Mouse (Mus musculus) embryonic facial prominence, embryonic 11.5 days (tissue): ENCODE results near the gene L3mbtl4. TPM values are rescaled to one million over a fixed set of nuclear protein-coding genes. Genes with fewer than 3 reads are reported as not detected.
"Not testable (repeated sequence)": the region's sequence is repeated elsewhere in the genome, so short reads cannot be mapped to it uniquely, and the experiment has no call there.

Experiments used
- ATAC-seq: fragments of 200-750 bp; cut with Nextera tagmentation; replicated peaks from 2 replicates; pipeline ENCODE4 v1.8.0; 2017; ENCODE audit warnings: low read depth; ENCODE audit not compliant: insufficient number of reproducible peaks, low FRiP score, low TSS enrichment
- DNase-seq: peaks from one replicate; pipeline ENCODE4 v3.0.0-alpha.2; 2015; ENCODE audit warnings: low spot score
- H3K27ac ChIP-seq: fragments of 300-500 bp; sonication (generic); replicated peaks from 2 replicates; pipeline ENCODE4 v1.5.1; 2014; ENCODE audit warnings: mild to moderate bottlenecking, low read depth, low read length, control low read depth
- H3K27me3 ChIP-seq: fragments of 300-500 bp; sonication (generic); 2 replicates; pipeline ENCODE4 v1.6.1; 2014; ENCODE audit warnings: mild to moderate bottlenecking, low read length, moderate library complexity, mixed read lengths; ENCODE audit not compliant: control insufficient read depth, insufficient read depth
- H3K36me3 ChIP-seq: fragments of 300-500 bp; sonication (generic); replicated peaks from 2 replicates; pipeline ENCODE4 v1.6.1; 2014; ENCODE audit warnings: low read depth, mild to moderate bottlenecking, low read length, moderate library complexity, mixed read lengths; ENCODE audit not compliant: control insufficient read depth, insufficient read depth
- H3K4me1 ChIP-seq: fragments of 300-500 bp; sonication (generic); 2 replicates; pipeline ENCODE4 v1.6.1; 2014; ENCODE audit warnings: low read length, mixed read lengths; ENCODE audit not compliant: control insufficient read depth, insufficient read depth
- H3K4me2 ChIP-seq: fragments of 300-500 bp; sonication (generic); 2 replicates; pipeline ENCODE4 v1.6.1; 2014; ENCODE audit warnings: low read depth, mild to moderate bottlenecking, control low read depth, low read length, moderate library complexity
- H3K4me3 ChIP-seq: fragments of 300-500 bp; sonication (generic); 2 replicates; pipeline ENCODE4 v1.5.1; 2014; ENCODE audit warnings: low read depth, low read length, control low read depth
- H3K9ac ChIP-seq: fragments of 300-500 bp; sonication (generic); replicated peaks from 2 replicates; pipeline ENCODE4 v1.6.1; 2014; ENCODE audit warnings: mild to moderate bottlenecking, control low read depth, low read length
- H3K9me3 ChIP-seq: fragments of 300-500 bp; sonication (generic); replicated peaks from 2 replicates; pipeline ENCODE4 v1.6.1; 2016; ENCODE audit warnings: mild to moderate bottlenecking, low read length, inconsistent platforms, mixed read lengths; ENCODE audit not compliant: control insufficient read depth
- WGBS: fragments of 180-500 bp; shearing (Covaris S2); extraction: QIAGEN DNeasy Blood & Tissue Kit; methylation state at CpG from one replicate; pipeline ENCODE4 v1.1.7; 2014; 5-methylcytosine and 5-hydroxymethylcytosine counted together
- polyA plus RNA-seq: library from polyadenylated mRNA; unstranded; fragments of >200 nt; fragmentation: Nextera tagmentation; extraction: Ambion mirVana; gene quantifications from 2 replicates; pipeline ENCODE4 v1.2.1, GENCODE M21; 2014

L3mbtl4 gene
- polyA plus RNA-seq, 1 experiment from 2014 or later: not detected

DNA sequence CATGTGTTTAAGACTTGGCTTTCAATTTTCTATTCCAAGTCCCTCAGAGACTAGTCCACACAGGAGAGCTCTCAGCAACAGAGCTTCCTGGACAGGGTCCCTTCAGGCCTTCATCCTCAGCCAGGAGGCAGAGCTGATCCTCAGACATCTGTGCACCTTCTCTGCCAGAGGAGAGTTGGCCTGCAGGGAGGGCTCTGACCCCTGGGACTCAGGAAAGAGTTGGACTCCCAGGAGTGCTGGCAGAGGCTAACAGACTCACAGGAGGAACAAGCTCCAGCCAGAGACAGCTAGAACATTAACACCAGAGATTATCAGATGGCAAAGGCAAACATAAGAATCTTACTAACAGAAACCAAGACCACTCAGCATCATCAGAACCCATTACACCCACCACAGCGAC, 133.5 kb downstream of the L3mbtl4 start:
- ATAC-seq, H3K9ac ChIP-seq, H3K27me3 ChIP-seq, H3K9me3 ChIP-seq, H3K36me3 ChIP-seq, H3K4me3 ChIP-seq, H3K4me2 ChIP-seq, H3K27ac ChIP-seq, DNase-seq, H3K4me1 ChIP-seq: not testable (repeated sequence)
- 71% methylated on average over 1 of the region's 1 CpGs for WGBS

DNA sequence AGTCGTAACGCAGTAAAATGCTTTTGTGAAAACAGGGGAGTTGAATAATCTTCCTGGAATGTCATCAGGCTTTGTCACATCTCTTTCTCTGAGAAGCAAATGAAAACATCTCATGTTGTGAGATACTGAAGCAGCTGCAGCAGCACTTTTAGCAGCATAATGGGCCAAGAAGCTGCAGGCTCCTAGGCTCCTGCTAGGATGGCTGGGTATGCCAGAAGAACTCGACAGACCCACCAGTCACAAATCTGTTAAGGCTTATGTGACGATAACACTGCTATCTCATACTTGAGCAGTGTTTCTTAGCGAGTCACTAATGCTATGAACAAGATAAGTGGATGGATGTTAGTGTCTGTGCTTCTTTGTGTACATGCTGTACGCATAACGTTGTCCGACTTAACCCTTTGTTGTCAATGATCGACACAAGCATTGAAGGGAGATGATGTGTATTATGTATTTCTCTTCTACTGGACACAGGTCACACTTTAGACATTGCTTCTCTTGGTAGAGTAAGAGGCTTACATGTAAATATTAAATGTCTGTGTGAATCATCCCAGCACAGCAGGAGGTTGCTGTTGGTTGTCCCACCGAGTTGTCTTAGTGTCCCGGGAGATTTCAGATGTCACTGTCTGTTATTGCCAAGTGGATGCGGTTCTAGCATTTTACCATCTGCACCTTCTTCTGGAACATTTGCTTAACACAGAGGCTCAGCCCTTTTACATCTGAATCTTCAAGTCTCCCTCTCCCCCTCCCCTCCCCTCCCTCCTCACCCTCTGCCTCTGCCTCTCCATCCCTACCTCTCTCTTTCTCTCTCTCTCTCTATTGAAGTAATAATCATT, 149.3 kb downstream of the L3mbtl4 start:
- WGBS: 74% methylated on average over 12 of the region's 12 CpGs
- Histone ChIP-seq H3K27me3 (no peaks in the 10 kb centered on the region), H3K4me3 (no peak overlapping the region), H3K9me3 (no peaks in the 10 kb centered on the region), H3K4me1 (no peaks in the 10 kb centered on the region), H3K4me2 (no peak overlapping the region), H3K36me3 (no peaks in the 10 kb centered on the region), H3K27ac (no peak overlapping the region), H3K9ac (no peak overlapping the region)
- DNase-seq (no peak), ATAC-seq (no peak)

DNA sequence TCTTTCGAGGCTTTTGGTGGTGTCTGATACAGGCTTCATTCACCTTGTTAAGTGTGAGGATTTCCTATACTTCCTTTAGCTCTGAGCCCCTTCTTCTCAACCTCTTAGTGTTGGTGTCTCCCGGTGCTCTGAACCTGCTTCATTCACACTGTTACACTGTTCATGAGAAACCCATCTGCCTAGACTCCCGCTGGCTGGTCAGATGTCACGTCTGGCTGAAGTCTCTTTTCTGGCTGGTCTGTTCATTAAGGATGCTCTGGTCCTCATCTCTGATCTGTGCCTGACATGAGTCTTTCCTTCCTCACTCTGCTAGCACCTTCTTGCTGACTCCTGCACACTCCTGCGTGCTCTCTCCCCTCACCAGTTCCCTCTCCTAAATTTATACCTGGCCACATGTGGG, 160.0 kb downstream of the L3mbtl4 start:
- H3K9ac ChIP-seq: no peak overlapping the region
- no peaks in the 10 kb centered on the region for H3K27me3 ChIP-seq
- no peak for DNase-seq
- H3K4me2 ChIP-seq: no peak overlapping the region
- H3K4me1 ChIP-seq: no peaks in the 10 kb centered on the region
- no peak overlapping the region for H3K4me3 ChIP-seq
- H3K27ac ChIP-seq: no peak overlapping the region
- 66% methylated on average over 5 of the region's 5 CpGs for WGBS
- H3K36me3 ChIP-seq: no peaks in the 10 kb centered on the region
- ATAC-seq: no peak
- no peaks in the 10 kb centered on the region for H3K9me3 ChIP-seq

DNA sequence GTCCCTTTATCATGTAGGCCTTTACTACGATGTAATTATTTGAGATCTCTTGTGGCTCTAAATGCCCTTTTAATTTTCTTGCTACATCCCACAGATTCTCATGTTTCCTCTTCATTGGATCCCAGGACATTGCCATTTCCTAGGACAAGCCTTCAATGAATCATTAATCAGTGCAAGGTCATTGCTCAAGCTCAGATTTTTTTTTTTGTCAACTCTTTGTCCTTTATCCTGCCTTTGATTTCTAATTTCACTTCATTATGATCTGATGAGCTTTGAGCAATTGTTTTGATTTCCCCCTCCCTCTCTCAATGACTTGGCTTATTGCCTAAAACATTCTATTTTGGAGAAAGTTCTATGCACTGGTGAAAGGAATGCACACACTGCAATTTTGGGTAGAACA, 177.3 kb downstream of the L3mbtl4 start:
- ATAC-seq (no peak), DNase-seq (no peak)
- H3K4me1 ChIP-seq: no peaks in the 10 kb centered on the region
- H3K27me3 ChIP-seq: no peaks in the 10 kb centered on the region
- WGBS: 85% methylated on average over 1 of the region's 1 CpGs
- no peak overlapping the region for H3K4me3 ChIP-seq
- no peak overlapping the region for H3K27ac ChIP-seq
- no peaks in the 10 kb centered on the region for H3K36me3 ChIP-seq
- H3K9ac ChIP-seq: no peak overlapping the region
- H3K4me2 ChIP-seq: no peak overlapping the region
- no peaks in the 10 kb centered on the region for H3K9me3 ChIP-seq

DNA sequence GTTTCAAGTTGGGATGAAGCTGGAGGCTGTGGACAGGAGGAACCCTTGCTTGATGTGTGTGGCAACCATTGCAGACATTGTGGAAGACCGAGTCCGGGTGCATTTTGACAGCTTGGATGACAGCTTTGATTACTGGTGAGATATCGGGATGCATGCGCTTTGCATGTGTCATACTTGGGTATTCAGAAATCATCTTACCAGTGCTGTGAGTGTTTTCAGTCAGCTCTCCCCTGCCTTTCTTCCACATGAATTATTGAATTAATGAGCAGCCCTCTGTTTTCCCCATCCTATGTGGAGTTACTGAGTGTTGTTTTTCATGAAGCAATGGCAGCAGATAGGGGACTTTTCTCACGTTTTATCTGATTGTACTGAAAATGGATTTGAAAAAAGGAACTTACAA, 187.9 kb downstream of the L3mbtl4 start:
- Histone ChIP-seq H3K36me3 (no peaks in the 10 kb centered on the region), H3K9ac (no peak overlapping the region), H3K27me3 (no peaks in the 10 kb centered on the region), H3K27ac (no peak overlapping the region), H3K4me2 (no peak overlapping the region), H3K4me3 (no peak overlapping the region), H3K4me1 (no peaks in the 10 kb centered on the region), H3K9me3 (no peaks in the 10 kb centered on the region)
- 82% methylated on average over 5 of the region's 5 CpGs for WGBS
- no peak for DNase-seq
- no peak for ATAC-seq

DNA sequence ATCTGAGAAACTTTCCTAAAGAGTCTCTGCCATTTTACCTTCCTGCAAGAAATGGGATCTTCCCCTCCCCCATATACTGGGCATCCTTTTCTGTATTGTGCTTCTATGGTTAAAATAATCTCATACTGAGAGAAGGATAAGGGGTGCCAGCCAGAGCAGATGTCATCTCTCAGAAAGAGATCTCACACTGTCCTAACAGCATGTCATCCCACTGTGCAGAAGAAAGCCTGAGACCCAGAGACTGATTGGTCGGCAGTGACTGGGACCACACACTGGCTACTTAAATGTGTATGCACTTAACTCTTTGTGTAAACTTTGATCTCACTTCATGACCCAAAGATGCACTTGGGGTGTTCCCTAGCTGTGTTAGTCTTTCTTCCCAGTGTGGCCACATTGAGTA, 193.7 kb downstream of the L3mbtl4 start:
- ATAC-seq (no peak), DNase-seq (no peak)
- H3K4me2 ChIP-seq: no peak overlapping the region
- no peak overlapping the region for H3K27ac ChIP-seq
- no peaks in the 10 kb centered on the region for H3K9me3 ChIP-seq
- H3K4me3 ChIP-seq: no peak overlapping the region
- no peaks in the 10 kb centered on the region for H3K36me3 ChIP-seq
- H3K9ac ChIP-seq: no peak overlapping the region
- no peaks in the 10 kb centered on the region for H3K4me1 ChIP-seq
- no peaks in the 10 kb centered on the region for H3K27me3 ChIP-seq
- 45% methylated on average over 1 of the region's 1 CpGs for WGBS

DNA sequence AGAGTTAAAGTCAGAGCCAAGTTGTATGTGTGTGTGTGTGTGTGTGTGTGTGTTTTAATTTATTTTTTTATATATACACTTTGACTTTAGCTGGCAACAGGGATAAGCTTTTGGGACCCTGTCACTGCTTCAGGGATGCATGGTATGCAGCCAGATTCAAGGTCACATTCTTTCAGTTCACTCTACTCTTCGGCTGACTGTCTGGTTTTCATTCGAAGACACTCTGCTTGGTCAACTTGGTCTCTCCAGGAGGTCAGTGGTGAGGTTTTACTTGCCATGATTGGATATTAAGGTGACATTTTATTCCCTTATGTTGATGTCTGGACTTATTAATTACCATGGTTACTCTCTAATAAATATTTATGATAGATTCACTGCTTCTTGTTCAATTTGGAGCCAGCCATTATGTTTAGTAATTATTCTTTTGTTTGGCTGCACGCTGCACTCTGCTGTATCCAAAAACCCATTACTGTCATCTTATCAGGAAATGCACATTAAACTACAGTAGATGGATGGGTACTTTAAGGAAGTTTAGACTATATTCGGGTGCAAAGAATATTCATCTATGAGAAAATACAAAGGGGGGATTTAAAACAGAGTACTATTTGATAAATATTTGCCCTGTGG, 216.6 kb downstream of the L3mbtl4 start:
- Histone ChIP-seq H3K4me3 (no peak overlapping the region), H3K27ac (no peak overlapping the region), H3K4me2 (no peak overlapping the region), H3K36me3 (no peaks in the 10 kb centered on the region), H3K9me3 (no peaks in the 10 kb centered on the region), H3K27me3 (no peaks in the 10 kb centered on the region), H3K4me1 (no peaks in the 10 kb centered on the region), H3K9ac (no peak overlapping the region)
- whole genome bisulfite sequencing: 77% methylated on average over 4 of the region's 4 CpGs
- DNase-seq (no peak), ATAC-seq (no peak)

DNA sequence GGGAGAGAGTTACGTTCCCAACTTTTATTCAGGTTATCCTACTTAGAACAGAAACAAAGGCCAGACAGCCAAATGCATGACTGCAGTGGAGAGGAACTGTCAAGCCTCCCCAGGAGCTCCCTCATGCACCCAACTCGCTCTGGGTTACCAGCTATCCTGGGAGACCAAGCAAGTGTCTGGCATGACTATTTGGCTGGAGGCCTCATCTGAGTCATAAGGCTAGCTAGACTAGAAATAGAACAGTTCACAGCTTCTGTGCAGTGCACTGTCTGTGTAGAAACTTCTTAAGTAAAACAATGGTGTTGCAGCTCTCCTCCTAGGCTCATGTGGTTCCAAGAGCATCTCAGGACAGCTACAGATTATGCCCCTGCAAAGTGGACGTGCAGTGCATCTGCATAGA, 218.6 kb downstream of the L3mbtl4 start:
- no peak overlapping the region for H3K4me2 ChIP-seq
- H3K9ac ChIP-seq: no peak overlapping the region
- H3K27ac ChIP-seq: no peak overlapping the region
- no peaks in the 10 kb centered on the region for H3K9me3 ChIP-seq
- ATAC-seq (no peak), DNase-seq (no peak)
- no peaks in the 10 kb centered on the region for H3K27me3 ChIP-seq
- no peaks in the 10 kb centered on the region for H3K36me3 ChIP-seq
- no peaks in the 10 kb centered on the region for H3K4me1 ChIP-seq
- WGBS: 85% methylated on average over 3 of the region's 3 CpGs
- no peak overlapping the region for H3K4me3 ChIP-seq
